Mouse (Mus musculus) limb, embryonic 11.5 days (tissue): ENCODE results near the gene Myo7a. TPM values are rescaled to one million over a fixed set of nuclear protein-coding genes. Genes with fewer than 3 reads are reported as not detected.

Source experiments
- ATAC-seq: fragments of 200-750 bp; cut with Nextera tagmentation; 2 replicates; pipeline ENCODE4 v1.8.0; 2017; ENCODE audit warnings: low read depth; ENCODE audit not compliant: insufficient number of reproducible peaks, low FRiP score, low TSS enrichment
- DNase-seq: peaks from one replicate; pipeline ENCODE4 v3.0.0-alpha.2; 2015; ENCODE audit warnings: low spot score
- H3K27ac ChIP-seq: fragments of 300-500 bp; sonication (generic); replicated peaks from 2 replicates; pipeline ENCODE4 v1.5.1; 2014; ENCODE audit warnings: low read depth, mild to moderate bottlenecking, low read length
- H3K27me3 ChIP-seq: fragments of 300-500 bp; sonication (generic); 2 replicates; pipeline ENCODE4 v1.6.1; 2014; ENCODE audit warnings: mild to moderate bottlenecking, low read length, mixed read lengths; ENCODE audit not compliant: control insufficient read depth, insufficient read depth
- H3K36me3 ChIP-seq: fragments of 300-500 bp; sonication (generic); 2 replicates; pipeline ENCODE4 v1.6.1; 2014; ENCODE audit warnings: mild to moderate bottlenecking, low read length, moderate library complexity, mixed read lengths; ENCODE audit not compliant: control insufficient read depth, insufficient read depth
- H3K4me1 ChIP-seq: fragments of 300-500 bp; sonication (generic); 2 replicates; pipeline ENCODE4 v1.6.1; 2014; ENCODE audit warnings: low read length, mixed read lengths; ENCODE audit not compliant: control insufficient read depth, insufficient read depth
- H3K4me2 ChIP-seq: fragments of 300-500 bp; sonication (generic); 2 replicates; pipeline ENCODE4 v1.6.1; 2014; ENCODE audit warnings: low read depth, mild to moderate bottlenecking, moderate library complexity; ENCODE audit not compliant: severe bottlenecking
- H3K4me3 ChIP-seq: fragments of 300-500 bp; sonication (generic); 2 replicates; pipeline ENCODE4 v1.5.1; 2014; ENCODE audit warnings: low read depth, low read length
- H3K9ac ChIP-seq: fragments of 300-500 bp; sonication (generic); 2 replicates; pipeline ENCODE4 v1.6.1; 2014; ENCODE audit warnings: mild to moderate bottlenecking, low read length
- H3K9me3 ChIP-seq: fragments of 300-500 bp; sonication (generic); 2 replicates; pipeline ENCODE4 v1.6.1; 2016; ENCODE audit warnings: low read length; ENCODE audit not compliant: control insufficient read depth
- WGBS: fragments of 180-500 bp; shearing (Covaris S2); extraction: QIAGEN DNeasy Blood & Tissue Kit; methylation state at CpG from one replicate; pipeline ENCODE4 v1.1.7; 2014; 5-methylcytosine and 5-hydroxymethylcytosine counted together
- polyA plus RNA-seq: library from polyadenylated mRNA; unstranded; fragments of >200 nt; fragmentation: Nextera tagmentation; extraction: Ambion mirVana; gene quantifications from 2 replicates; pipeline ENCODE4 v1.2.1, GENCODE M21; 2014

Gene Myo7a
- polyA plus RNA-seq, 1 experiment from 2014 or later, result 14.0 TPM

- Histone ChIP-seq H3K27ac (no peak overlapping the region), H3K4me2 (no peak overlapping the region), H3K36me3 (no peaks in the 10 kb centered on the region), H3K9ac (no peak overlapping the region), H3K9me3 (no peaks in the 10 kb centered on the region; the same call in 1 of the 2 replicates), H3K4me3 (no peak overlapping the region), H3K4me1 (no peaks in the 10 kb centered on the region), H3K27me3 (no peaks in the 10 kb centered on the region)
- ATAC-seq (no peak), DNase-seq (no peak)
- 87% methylated on average over 9 of the region's 9 CpGs for WGBS
Observed at GRCm38 (mm10) chr7:98048101-98048824, 71.1 kb downstream of the Myo7a start.

DNA sequence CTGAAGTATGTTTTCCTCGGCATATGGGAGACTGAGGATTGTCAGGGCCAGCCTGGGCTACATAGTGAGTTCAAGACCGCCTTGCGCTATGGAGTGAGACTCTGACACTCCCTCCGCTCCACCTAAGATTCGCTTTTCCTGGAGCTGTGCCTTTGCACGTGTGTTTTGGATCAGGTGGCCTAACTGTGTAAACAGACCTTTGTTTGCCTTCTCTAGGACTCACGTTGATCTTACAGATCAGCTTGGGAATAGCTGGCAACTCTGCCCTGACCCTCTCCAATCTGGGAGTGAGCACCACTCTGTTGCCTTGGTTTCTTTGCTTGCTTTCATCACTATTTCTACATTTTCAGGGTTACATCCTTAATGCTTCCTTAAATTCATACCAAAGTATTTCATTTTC, 116.7 kb downstream of the Myo7a start:
- no peak overlapping the region for H3K4me3 ChIP-seq
- H3K9me3 ChIP-seq, result no peaks in the 10 kb centered on the region
- H3K4me1 ChIP-seq, result no peaks in the 10 kb centered on the region
- no peaks in the 10 kb centered on the region for H3K36me3 ChIP-seq
- WGBS, result 85% methylated on average over 7 of the region's 7 CpGs
- DNase-seq (no peak), ATAC-seq (no peak)
- no peaks in the 10 kb centered on the region for H3K27me3 ChIP-seq
- H3K9ac ChIP-seq, result no peak overlapping the region
- no peak overlapping the region for H3K27ac ChIP-seq
- no peak overlapping the region for H3K4me2 ChIP-seq

Other genes starting within 250 kb of the Myo7a start
- not detected in 2 replicates for gene Gdpd4, start 199.6 kb downstream of the Myo7a start, polyA plus RNA-seq
- gene Omp, start 26.0 kb upstream of the Myo7a start, polyA plus RNA-seq, result 0.14 and 0.20 TPM in 2 replicates
- gene Capn5, start 58.8 kb upstream of the Myo7a start, polyA plus RNA-seq, result 2.5 and 2.7 TPM in 2 replicates
- gene B3gnt6, start 80.0 kb upstream of the Myo7a start, polyA plus RNA-seq, result not detected in 2 replicates
- 24.6 and 26.4 TPM in 2 replicates for gene Acer3, start 201.7 kb upstream of the Myo7a start, polyA plus RNA-seq
- gene Tsku, start 241.8 kb upstream of the Myo7a start, polyA plus RNA-seq, result 15.2 and 16.0 TPM in 2 replicates